Mouse (Mus musculus) Patski (cell line): Measurements from ENCODE around the gene Cmya5. TPM values are rescaled to one million over a fixed set of nuclear protein-coding genes. Genes with fewer than 3 reads are reported as not detected.
"Not testable (repeated sequence)": the region's sequence is repeated elsewhere in the genome, so short reads cannot be mapped to it uniquely, and the experiment has no call there.

Source experiments
- ATAC-seq: fragments of 100-300 bp; one replicate; pipeline ENCODE4 v1.8.0; 2021
- CTCF ChIA-PET: fragments of 350-600 bp; sonication (Branson Sonifier 250); formaldehyde crosslinking; loops from one replicate; lab custom pipeline; 2022; ENCODE audit warnings: inconsistent platforms; lab: Charles Lee
- POLR2A ChIA-PET: fragments of 350-600 bp; sonication (Branson Sonifier 250); formaldehyde crosslinking; loops from one replicate; lab custom pipeline; 2022; ENCODE audit warnings: antibody characterized with exemption, inconsistent platforms; lab: Charles Lee
- DNase-seq: peaks from one replicate; pipeline ENCODE4 v3.0.0-alpha.2; 2011; ENCODE audit warnings: low read depth, low spot score
- H3K27me3 ChIP-seq: fragments of 371-371 bp; one replicate; pipeline ENCODE4 v1.5.1; 2021
- CTCF ChIP-seq: fragments of 100-300 bp; IDR thresholded peaks from one replicate; pipeline ENCODE4 v1.5.1; 2021
- in situ Hi-C: fragments of 300-500 bp; cut with MboI; formaldehyde crosslinking; loops from 3 replicates; pipeline ENCODE4 v1.11.1; 2018; ENCODE audit warnings: low pct_unique_long_range_greater_than_20kb, mixed read lengths
- polyA plus RNA-seq: library from polyadenylated mRNA; unstranded; gene quantifications from one replicate; pipeline ENCODE4 v1.2.3, GENCODE M21; 2021

Cmya5 gene
- polyA plus RNA-seq, 1 experiment from 2014 or later = not detected

GRCm38 (mm10) chr13:93091866-93092455 is 52.6 kb downstream of the Cmya5 start:
- POLR2A ChIA-PET = interaction anchor here (0.6 kb wide), 1 partner anchor 35 kb away, joined by 3 read pairs; no protein-coding TSS in a partner anchor
- H3K27me3 ChIP-seq = no peaks in the 10 kb centered on the region
- ATAC-seq (no peak), DNase-seq (no peak)
- in situ Hi-C loops = no loop called here
- no peak for TF ChIP-seq CTCF
- CTCF ChIA-PET = no interaction called here

- ChIA-PET CTCF (no interaction called here), POLR2A (no interaction called here)
- DNase-seq (no peak), ATAC-seq (no peak)
- in situ Hi-C loops = no loop called here
- TF ChIP-seq CTCF = no peak
- H3K27me3 ChIP-seq = no peaks in the 10 kb centered on the region
Measured at GRCm38 (mm10) chr13:93091176-93091575, 53.3 kb downstream of the Cmya5 start.

- ATAC-seq (no peak), DNase-seq (no peak)
- ChIA-PET CTCF (no interaction called here), POLR2A (no interaction called here)
- no peaks in the 10 kb centered on the region for H3K27me3 ChIP-seq
- in situ Hi-C loops = no loop called here
- no peak for TF ChIP-seq CTCF
Measured at GRCm38 (mm10) chr13:93089481-93089880, 55.0 kb downstream of the Cmya5 start.

GRCm38 (mm10) chr13:93085711-93086110 is 58.8 kb downstream of the Cmya5 start:
- TF ChIP-seq CTCF = no peak
- in situ Hi-C loops = no loop called here
- ATAC-seq = no peak
- no peak for DNase-seq
- H3K27me3 ChIP-seq = no peaks in the 10 kb centered on the region
- POLR2A ChIA-PET = no interaction called here
- CTCF ChIA-PET = interaction anchor here (0.9 kb wide), 1 partner anchor 118 kb away, joined by 3 read pairs; no protein-coding TSS in a partner anchor

- POLR2A ChIA-PET, in situ Hi-C loops, CTCF ChIA-PET, DNase-seq, ATAC-seq, H3K27me3 ChIP-seq: not testable (repeated sequence)
Measured at GRCm38 (mm10) chr13:93082324-93082723, 62.2 kb downstream of the Cmya5 start.

- ChIA-PET CTCF (no interaction called here), POLR2A (no interaction called here)
- DNase-seq (no peak), ATAC-seq (no peak)
- in situ Hi-C loops = no loop called here
- no peak for TF ChIP-seq CTCF
- H3K27me3 ChIP-seq = no peaks in the 10 kb centered on the region
Measured at GRCm38 (mm10) chr13:93080859-93081258, 63.7 kb downstream of the Cmya5 start.

GRCm38 (mm10) chr13:93074147-93074641 is 70.3 kb downstream of the Cmya5 start:
- ChIA-PET POLR2A (no interaction called here), CTCF (interaction anchor here (1.5 kb wide), 1 partner anchor 11 kb away, joined by 4 read pairs; no protein-coding TSS in a partner anchor)
- no peak for ATAC-seq
- TF ChIP-seq CTCF = no peak
- no peaks in the 10 kb centered on the region for H3K27me3 ChIP-seq
- in situ Hi-C loops = loop anchor here (5.0 kb wide), 1 partner anchor 67 kb away; no protein-coding TSS in a partner anchor
- DNase-seq = no peak

- ATAC-seq = no peak
- no peaks in the 10 kb centered on the region for H3K27me3 ChIP-seq
- POLR2A ChIA-PET = no interaction called here
- CTCF ChIA-PET = no interaction called here
- in situ Hi-C loops = loop anchor here (5.0 kb wide), 1 partner anchor 66 kb away; no protein-coding TSS in a partner anchor
- DNase-seq = no peak
- no peak for TF ChIP-seq CTCF
Measured at GRCm38 (mm10) chr13:93073595-93073994, 70.9 kb downstream of the Cmya5 start.

- ATAC-seq = no peak
Measured at GRCm38 (mm10) chr13:93072871-93073411, 71.6 kb downstream of the Cmya5 start.

GRCm38 (mm10) chr13:93070406-93070805 is 74.1 kb downstream of the Cmya5 start:
- POLR2A ChIA-PET = interaction anchor here (0.6 kb wide), 1 partner anchor 210 kb away, joined by 5 read pairs; no protein-coding TSS in a partner anchor
- no peak for TF ChIP-seq CTCF
- no peak for DNase-seq
- no peaks in the 10 kb centered on the region for H3K27me3 ChIP-seq
- in situ Hi-C loops = loop anchor here (5.0 kb wide), 1 partner anchor 63 kb away; no protein-coding TSS in a partner anchor
- no peak for ATAC-seq
- CTCF ChIA-PET = no interaction called here

More at GRCm38 (mm10) chr13:93072871-93073411, 71.6 kb downstream of the Cmya5 start:
- DNase-seq = no peak
- no peak for TF ChIP-seq CTCF
- in situ Hi-C loops = loop anchor here (5.0 kb wide), 1 partner anchor 66 kb away; no protein-coding TSS in a partner anchor
- H3K27me3 ChIP-seq = no peaks in the 10 kb centered on the region
- CTCF ChIA-PET = no interaction called here
- POLR2A ChIA-PET = no interaction called here

GRCm38 (mm10) chr13:93069481-93069880 is 75.0 kb downstream of the Cmya5 start:
- peak; percentile 40 for TF ChIP-seq CTCF
- in situ Hi-C loops = no loop called here
- DNase-seq = no peak
- POLR2A ChIA-PET = no interaction called here
- no peak for ATAC-seq
- CTCF ChIA-PET = no interaction called here
- no peaks in the 10 kb centered on the region for H3K27me3 ChIP-seq
